Mouse (Mus musculus) hindbrain, embryonic 16.5 days (tissue): Measurements from ENCODE around the gene Ice2. TPM values are rescaled to one million over a fixed set of nuclear protein-coding genes. Genes with fewer than 3 reads are reported as not detected.

ENCODE experiments used
- ATAC-seq: fragments of 200-750 bp; cut with Nextera tagmentation; 2 replicates; pipeline ENCODE4 v1.8.0; 2017; ENCODE audit warnings: moderate TSS enrichment, moderate library complexity
- H3K27ac ChIP-seq: fragments of 300-500 bp; sonication (generic); 2 replicates; pipeline ENCODE4 v1.5.1; 2014; ENCODE audit warnings: low read depth, mild to moderate bottlenecking, control low read depth, low read length, moderate library complexity
- H3K27me3 ChIP-seq: fragments of 300-500 bp; sonication (generic); replicated peaks from 2 replicates; pipeline ENCODE4 v1.6.1; 2014; ENCODE audit warnings: low read length; ENCODE audit not compliant: control insufficient read depth, insufficient read depth
- H3K36me3 ChIP-seq: fragments of 300-500 bp; sonication (generic); 2 replicates; pipeline ENCODE4 v1.6.1; 2014; ENCODE audit warnings: mild to moderate bottlenecking, low read length, moderate library complexity, mixed read lengths; ENCODE audit not compliant: control insufficient read depth, insufficient read depth
- H3K4me1 ChIP-seq: fragments of 300-500 bp; sonication (generic); 2 replicates; pipeline ENCODE4 v1.6.1; 2014; ENCODE audit warnings: low read depth, low read length; ENCODE audit not compliant: control insufficient read depth, insufficient read depth
- H3K4me2 ChIP-seq: fragments of 300-500 bp; sonication (generic); 2 replicates; pipeline ENCODE4 v1.6.1; 2014; ENCODE audit warnings: mild to moderate bottlenecking, low read length, control low read depth, moderate library complexity
- H3K4me3 ChIP-seq: fragments of 300-500 bp; sonication (generic); 2 replicates; pipeline ENCODE4 v1.5.1; 2014; ENCODE audit warnings: mild to moderate bottlenecking, low read length, control low read depth, moderate library complexity
- H3K9ac ChIP-seq: fragments of 300-500 bp; sonication (generic); 2 replicates; pipeline ENCODE4 v1.6.1; 2014; ENCODE audit warnings: low read depth, mild to moderate bottlenecking, control low read depth, low read length, moderate library complexity
- H3K9me3 ChIP-seq: fragments of 300-500 bp; sonication (generic); 2 replicates; pipeline ENCODE4 v1.6.1; 2014; ENCODE audit warnings: mild to moderate bottlenecking, low read length, moderate library complexity; ENCODE audit not compliant: control insufficient read depth
- WGBS: fragments of 180-500 bp; shearing (Covaris S2); extraction: QIAGEN DNeasy Blood & Tissue Kit; methylation state at CpG from one replicate; pipeline ENCODE4 v1.1.7; 2014; 5-methylcytosine and 5-hydroxymethylcytosine counted together
- polyA plus RNA-seq: library from polyadenylated mRNA; unstranded; fragments of >200 nt; fragmentation: Nextera tagmentation; extraction: Ambion mirVana; gene quantifications from 2 replicates; pipeline ENCODE4 v1.2.1, GENCODE M21; 2015

The Ice2 gene
- polyA plus RNA-seq, 1 experiment from 2014 or later: 8.3 TPM

GRCm38 (mm10) chr9:69459876-69460275, 62.2 kb downstream of the Ice2 start:
- 90% methylated on average over 7 of the region's 7 CpGs for WGBS
- ATAC-seq: no peak
- Histone ChIP-seq H3K27me3 (peaks cover 2% of the 10 kb centered on the region; the same call in 1 of the 2 replicates), H3K9ac (no peak overlapping the region), H3K36me3 (no peaks in the 10 kb centered on the region), H3K4me3 (no peak overlapping the region), H3K4me1 (peaks cover 11% of the 10 kb centered on the region), H3K4me2 (no peak overlapping the region), H3K27ac (no peak overlapping the region), H3K9me3 (no peaks in the 10 kb centered on the region)

- H3K9ac ChIP-seq: no peak overlapping the region
- no peak for ATAC-seq
- peaks cover 6% of the 10 kb centered on the region for H3K4me1 ChIP-seq
- H3K4me2 ChIP-seq: no peak overlapping the region
- H3K27me3 ChIP-seq: no peaks in the 10 kb centered on the region
- no peaks in the 10 kb centered on the region for H3K9me3 ChIP-seq
- no peaks in the 10 kb centered on the region for H3K36me3 ChIP-seq
- no peak overlapping the region for H3K4me3 ChIP-seq
- H3K27ac ChIP-seq: no peak overlapping the region
- WGBS: 75% methylated on average over 2 of the region's 2 CpGs
These were observed 65.3 kb downstream of the Ice2 start for GRCm38 (mm10) chr9:69463046-69463445.

- H3K4me1 ChIP-seq: peaks cover 6% of the 10 kb centered on the region
- no peak overlapping the region for H3K27ac ChIP-seq
- no peak overlapping the region for H3K9ac ChIP-seq
- no peak overlapping the region for H3K4me3 ChIP-seq
- 73% methylated on average over 6 of the region's 6 CpGs for WGBS
- no peak for ATAC-seq
- H3K4me2 ChIP-seq: no peak overlapping the region
- H3K27me3 ChIP-seq: no peaks in the 10 kb centered on the region
- no peaks in the 10 kb centered on the region for H3K36me3 ChIP-seq
- H3K9me3 ChIP-seq: no peaks in the 10 kb centered on the region
These were observed 66.5 kb downstream of the Ice2 start for GRCm38 (mm10) chr9:69464109-69464756.

GRCm38 (mm10) chr9:69466098-69466497, 68.4 kb downstream of the Ice2 start:
- ATAC-seq: no peak
- Histone ChIP-seq H3K9ac (no peak overlapping the region), H3K4me2 (no peak overlapping the region), H3K9me3 (no peaks in the 10 kb centered on the region), H3K4me1 (peaks cover 13% of the 10 kb centered on the region), H3K36me3 (no peaks in the 10 kb centered on the region), H3K27ac (no peak overlapping the region), H3K4me3 (no peak overlapping the region), H3K27me3 (no peaks in the 10 kb centered on the region)
- WGBS: 67% methylated on average over 4 of the region's 4 CpGs

- Histone ChIP-seq H3K27ac (no peak overlapping the region), H3K36me3 (no peaks in the 10 kb centered on the region), H3K4me3 (no peak overlapping the region), H3K4me2 (no peak overlapping the region), H3K27me3 (no peaks in the 10 kb centered on the region), H3K4me1 (peaks cover 14% of the 10 kb centered on the region), H3K9ac (no peak overlapping the region), H3K9me3 (no peaks in the 10 kb centered on the region)
- 0 out of 2 replicates have a peak, but pooled peaks have one; percentile 21 for ATAC-seq
- WGBS: 65% methylated on average over 10 of the region's 10 CpGs
These were observed 69.7 kb downstream of the Ice2 start for GRCm38 (mm10) chr9:69467310-69467939.

- Histone ChIP-seq H3K9me3 (no peaks in the 10 kb centered on the region), H3K27ac (no peak overlapping the region), H3K27me3 (no peaks in the 10 kb centered on the region), H3K9ac (peak overlapping the region; percentile 29; the same call in 1 of the 2 replicates), H3K4me1 (peaks cover 14% of the 10 kb centered on the region), H3K4me2 (0 out of 2 replicates have a peak overlapping the region, but pooled peaks have one; percentile 13), H3K36me3 (no peaks in the 10 kb centered on the region), H3K4me3 (no peak overlapping the region)
- WGBS: 12% methylated on average over 9 of the region's 9 CpGs
- ATAC-seq: 0 out of 2 replicates have a peak, but pooled peaks have one; percentile 21
These were observed 71.3 kb downstream of the Ice2 start for GRCm38 (mm10) chr9:69468991-69469390.

- peaks cover 14% of the 10 kb centered on the region for H3K4me1 ChIP-seq
- H3K4me3 ChIP-seq: no peak overlapping the region
- H3K27me3 ChIP-seq: no peaks in the 10 kb centered on the region
- WGBS: 55% methylated on average over 5 of the region's 5 CpGs
- no peak overlapping the region for H3K9ac ChIP-seq
- no peak overlapping the region for H3K27ac ChIP-seq
- no peaks in the 10 kb centered on the region for H3K36me3 ChIP-seq
- no peak for ATAC-seq
- H3K9me3 ChIP-seq: no peaks in the 10 kb centered on the region
- H3K4me2 ChIP-seq: no peak overlapping the region
These were observed 72.7 kb downstream of the Ice2 start for GRCm38 (mm10) chr9:69470362-69470761.

GRCm38 (mm10) chr9:69470921-69471320, 73.2 kb downstream of the Ice2 start:
- no peaks in the 10 kb centered on the region for H3K9me3 ChIP-seq
- ATAC-seq: no peak; the same call in 1 of the 2 replicates
- H3K36me3 ChIP-seq: no peaks in the 10 kb centered on the region
- no peak overlapping the region for H3K4me3 ChIP-seq
- no peak overlapping the region for H3K9ac ChIP-seq
- 17% methylated on average over 6 of the region's 6 CpGs for WGBS
- H3K4me1 ChIP-seq: peaks cover 14% of the 10 kb centered on the region
- H3K27ac ChIP-seq: peak overlapping the region; percentile 29; the same call in 1 of the 2 replicates
- H3K27me3 ChIP-seq: no peaks in the 10 kb centered on the region
- no peak overlapping the region for H3K4me2 ChIP-seq

- H3K4me1 ChIP-seq: peaks cover 14% of the 10 kb centered on the region
- 69% methylated on average over 6 of the region's 6 CpGs for WGBS
- no peaks in the 10 kb centered on the region for H3K36me3 ChIP-seq
- no peak overlapping the region for H3K9ac ChIP-seq
- ATAC-seq: no peak
- no peak overlapping the region for H3K4me3 ChIP-seq
- no peaks in the 10 kb centered on the region for H3K27me3 ChIP-seq
- no peaks in the 10 kb centered on the region for H3K9me3 ChIP-seq
- no peak overlapping the region; the same call in 1 of the 2 replicates for H3K27ac ChIP-seq
- H3K4me2 ChIP-seq: no peak overlapping the region
These were observed 75.0 kb downstream of the Ice2 start for GRCm38 (mm10) chr9:69472724-69473123.
